Mouse (Mus musculus) right cerebral cortex, adult 2 months (tissue): ENCODE results near the gene Tbc1d19.

Experiments used
- DNase-seq, 2 experiments: peaks; one replicate each; pipeline ENCODE4 v3.0.0; 2021 to 2022; ENCODE audit warnings: low spot score in 2 of 2

The Tbc1d19 gene

DNA sequence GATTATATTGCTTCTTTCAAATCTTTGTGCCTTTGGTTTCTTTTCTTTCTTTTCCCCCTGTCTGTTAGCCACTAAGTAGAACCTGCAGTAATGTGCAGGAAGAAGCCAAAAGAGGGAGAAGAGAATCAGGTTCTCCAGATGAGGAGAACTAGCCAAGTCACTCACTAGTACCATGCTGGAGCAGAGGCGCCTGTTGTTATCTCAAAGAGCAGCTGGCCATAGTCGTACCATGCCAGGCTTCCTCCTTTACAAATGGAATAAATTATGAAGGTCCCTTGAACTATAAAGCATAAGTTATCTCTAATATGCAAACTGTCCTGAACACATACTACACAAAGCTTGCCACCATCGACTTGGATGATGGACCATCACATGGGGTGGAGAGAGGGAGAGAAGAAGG is 99.8 kb downstream of the Tbc1d19 start:
- DNase-seq = no peak

GRCm38 (mm10) chr5:53920416-53920815 is 111.0 kb downstream of the Tbc1d19 start:
- DNase-seq = no peak

GRCm38 (mm10) chr5:53922149-53922904 is 112.9 kb downstream of the Tbc1d19 start:
- no peak for DNase-seq

DNA sequence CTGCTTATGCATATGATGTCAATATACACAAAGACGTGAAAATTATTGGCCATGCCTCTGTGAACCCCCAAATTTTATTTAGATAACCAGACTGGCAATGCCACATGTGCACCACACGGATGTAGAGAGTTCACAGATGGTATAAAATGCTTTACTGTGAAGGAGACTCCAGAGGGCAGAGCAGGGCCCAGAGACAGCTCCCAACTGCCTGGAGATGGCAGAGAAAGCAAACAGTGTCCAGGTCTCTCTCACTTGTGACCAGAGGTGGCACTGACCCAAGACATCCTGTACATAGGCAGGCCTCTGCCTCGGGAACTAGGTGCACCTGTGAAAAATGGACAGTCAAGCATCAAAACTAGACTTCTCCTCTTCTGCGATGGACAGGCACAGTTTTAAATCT is 114.6 kb downstream of the Tbc1d19 start:
- DNase-seq = no peak

GRCm38 (mm10) chr5:53926301-53926855 is 117.0 kb downstream of the Tbc1d19 start:
- no peak for DNase-seq

GRCm38 (mm10) chr5:53927886-53928285 is 118.5 kb downstream of the Tbc1d19 start:
- DNase-seq = no peak

DNA sequence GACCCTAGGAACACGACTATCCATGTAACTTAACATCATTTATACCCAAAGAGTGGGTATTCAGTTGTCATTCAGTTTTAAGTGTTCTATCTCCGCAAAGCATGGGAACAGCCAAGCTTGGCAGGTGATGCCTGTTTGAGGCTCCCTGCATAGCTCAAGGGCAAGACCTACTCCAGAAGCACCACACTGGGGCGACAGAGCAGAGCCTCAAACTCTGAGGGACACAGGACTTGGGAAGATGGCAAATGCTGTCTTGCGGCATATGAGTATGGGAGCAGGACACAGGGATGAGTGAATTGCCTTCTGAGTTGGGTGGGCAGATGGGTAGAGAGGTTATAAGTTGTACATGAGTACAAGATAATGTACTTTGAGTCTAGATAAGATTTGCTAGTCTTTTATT is 119.1 kb downstream of the Tbc1d19 start:
- no peak for DNase-seq

DNA sequence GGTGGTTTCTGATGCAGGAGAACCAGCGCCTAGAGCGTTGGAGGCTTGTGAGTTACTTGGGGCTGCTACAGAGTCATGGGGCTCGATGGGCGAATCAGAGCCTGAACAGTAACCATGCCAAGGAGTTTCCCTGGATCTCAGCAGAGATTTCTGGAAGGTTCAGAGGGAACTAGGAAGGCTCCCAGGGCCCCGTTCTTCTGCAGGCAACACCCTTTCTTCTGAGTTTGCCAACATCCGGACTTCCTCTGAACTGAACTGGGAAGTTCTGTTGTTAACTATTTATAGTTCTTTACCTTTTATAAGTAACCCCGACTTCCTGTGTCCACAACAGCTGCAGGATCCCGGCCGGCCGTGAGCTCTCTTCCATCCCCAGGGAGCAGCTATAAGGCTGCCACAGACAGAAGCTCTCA is 119.8 kb downstream of the Tbc1d19 start:
- DNase-seq = no peak

- DNase-seq = no peak
These were observed 120.4 kb downstream of the Tbc1d19 start for GRCm38 (mm10) chr5:53929814-53930213.

DNA sequence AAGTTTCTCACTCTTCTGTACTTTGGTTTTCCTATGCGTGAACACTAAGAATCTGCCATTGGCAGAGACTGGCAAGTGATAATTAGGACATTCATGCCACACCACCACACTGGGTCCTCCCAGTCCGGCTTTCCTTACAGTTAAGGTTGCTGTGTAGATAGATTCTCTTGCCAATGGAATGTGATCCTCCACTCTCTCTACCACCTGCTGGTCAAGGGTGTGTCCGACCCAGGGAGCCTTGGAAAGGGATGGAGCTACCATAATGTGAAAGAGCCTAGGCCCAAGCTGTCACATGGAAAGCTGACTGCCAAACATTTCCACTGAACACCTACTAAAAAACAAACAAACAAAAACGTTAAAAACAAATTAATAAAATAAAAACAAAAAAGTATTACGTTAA is 121.6 kb downstream of the Tbc1d19 start:
- DNase-seq = no peak

DNA sequence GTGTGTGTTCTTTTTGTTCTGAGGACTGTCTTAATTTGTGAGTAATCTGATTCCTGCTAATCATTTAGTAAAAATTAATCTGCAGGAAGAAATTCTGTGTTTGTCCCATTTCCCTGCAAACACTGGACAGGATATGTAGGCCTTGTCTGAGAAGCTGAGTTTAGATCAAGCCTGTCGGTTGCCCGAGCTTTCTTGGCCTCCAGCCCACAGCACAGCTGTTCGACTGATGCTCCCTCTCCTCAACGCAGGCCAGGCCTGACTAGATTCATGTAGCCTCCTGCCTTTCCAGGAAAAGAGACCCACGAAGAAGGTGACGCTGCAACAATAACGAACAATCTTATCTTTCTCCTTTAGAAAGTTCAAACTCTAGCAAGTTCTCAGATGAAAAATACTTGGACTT is 124.2 kb downstream of the Tbc1d19 start:
- peak in 1 of 2 experiments; percentile 52 for DNase-seq

DNA sequence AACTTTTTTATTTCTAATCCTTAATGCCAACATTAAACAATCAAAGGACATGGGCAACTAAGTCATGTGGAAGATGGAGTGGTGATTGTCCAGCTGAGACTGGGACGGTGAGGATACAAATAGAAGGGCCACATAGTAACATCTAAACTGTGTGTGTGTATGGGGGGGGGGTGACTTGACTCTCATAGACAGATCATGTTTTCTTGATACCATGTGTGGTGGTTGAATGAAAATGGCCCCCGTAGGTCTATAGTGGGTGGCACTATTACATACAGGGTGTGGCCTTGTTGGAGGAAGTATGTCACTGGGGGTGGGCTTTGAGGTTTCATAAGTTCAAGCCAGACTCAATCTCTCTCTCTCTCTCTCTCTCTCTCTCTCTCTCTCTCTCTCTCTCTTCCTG is 124.6 kb downstream of the Tbc1d19 start:
- DNase-seq = no peak

DNA sequence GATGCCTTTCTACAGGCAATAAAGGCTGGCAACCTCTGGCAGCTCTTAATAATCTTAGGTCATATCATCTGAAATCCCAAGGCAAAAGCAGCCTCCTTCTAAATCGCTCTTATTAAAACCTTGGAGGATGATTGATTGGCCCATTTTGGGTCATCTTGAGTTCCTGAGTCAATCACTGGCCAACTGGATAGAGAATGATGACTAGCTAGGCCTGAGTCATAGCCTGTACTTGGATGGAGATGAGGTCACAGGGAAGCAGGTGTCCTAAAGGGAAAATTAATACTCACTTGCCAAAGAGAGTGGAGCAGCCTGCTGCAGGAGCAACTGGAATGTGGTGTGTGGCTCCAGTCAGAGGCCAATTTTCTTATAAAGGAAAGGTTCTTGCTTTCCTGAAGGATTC is 125.4 kb downstream of the Tbc1d19 start:
- DNase-seq = no peak

- DNase-seq = no peak
These were observed 127.8 kb downstream of the Tbc1d19 start for GRCm38 (mm10) chr5:53937187-53937586.

DNA sequence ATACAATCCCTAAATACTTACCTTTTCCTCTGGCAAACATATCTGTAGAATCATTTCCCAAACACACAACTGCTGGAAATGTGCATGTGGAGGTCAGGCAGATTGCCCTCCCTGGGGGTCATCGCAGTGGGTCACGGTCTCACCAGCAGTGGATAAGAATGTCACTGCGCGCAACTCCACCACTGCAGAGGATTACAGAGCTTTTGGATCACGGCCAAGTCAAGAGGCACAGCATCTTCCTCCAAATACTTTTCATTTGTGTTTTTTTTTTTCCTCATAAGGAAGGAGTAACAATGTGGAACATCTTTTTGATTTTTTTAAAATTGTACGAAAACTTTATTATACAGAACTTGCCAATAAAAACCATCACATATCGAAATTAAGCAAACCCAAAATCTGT is 129.6 kb downstream of the Tbc1d19 start:
- no peak for DNase-seq

DNA sequence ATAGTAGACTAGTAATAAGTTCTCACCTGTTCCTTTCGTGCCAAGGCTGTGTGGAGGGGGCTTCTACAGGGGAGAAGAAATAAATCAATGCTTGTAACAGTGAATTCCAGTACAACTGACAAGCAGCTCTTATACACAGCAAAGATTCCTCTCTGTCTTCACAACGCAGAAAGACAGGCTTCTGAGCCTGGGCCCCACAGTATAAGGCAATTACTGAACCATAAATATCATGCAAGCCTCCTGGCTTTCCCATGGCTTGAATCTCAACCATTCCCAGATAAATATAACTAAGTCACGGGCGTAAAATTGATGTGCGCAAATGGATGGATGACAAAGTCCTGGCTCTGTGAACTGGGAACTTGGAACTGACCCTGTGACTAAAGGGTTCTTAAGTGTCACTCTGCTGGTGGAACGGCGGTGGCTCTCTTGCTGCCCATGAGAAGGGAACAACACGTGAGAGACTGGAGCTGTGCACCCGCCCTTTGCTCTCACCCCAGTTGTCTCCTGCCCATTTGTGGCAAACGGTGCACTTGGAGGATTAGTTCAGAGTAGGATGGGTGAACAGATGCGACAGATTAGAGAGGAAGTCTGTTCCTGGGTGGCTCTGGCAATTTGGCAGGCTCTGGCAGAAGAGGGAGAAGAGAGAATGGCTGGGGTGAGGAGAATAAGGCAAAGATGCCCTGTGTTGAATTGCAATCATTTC is 132.1 kb downstream of the Tbc1d19 start:
- DNase-seq = no peak

DNA sequence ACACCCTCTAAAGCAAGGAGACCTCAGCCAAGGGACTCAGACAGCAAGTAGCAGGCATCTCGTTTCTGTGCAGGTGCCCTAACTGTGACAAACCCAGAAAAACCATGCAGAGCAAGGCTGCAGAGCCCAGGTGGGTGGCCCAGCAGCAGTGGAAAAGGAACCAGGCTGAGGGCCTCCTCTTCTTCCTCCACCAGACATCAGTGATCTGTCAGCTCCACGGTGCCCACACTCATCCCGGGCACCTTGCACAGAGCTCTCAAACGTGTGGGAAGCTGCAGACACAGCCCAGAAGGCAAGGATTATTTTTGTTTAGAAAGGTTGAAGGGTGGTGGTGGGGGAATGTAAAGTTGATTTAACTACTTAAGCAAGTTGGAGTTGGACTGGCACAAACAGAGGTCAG is 132.9 kb downstream of the Tbc1d19 start:
- DNase-seq = peak in 1 of 2 experiments; percentile 49

DNA sequence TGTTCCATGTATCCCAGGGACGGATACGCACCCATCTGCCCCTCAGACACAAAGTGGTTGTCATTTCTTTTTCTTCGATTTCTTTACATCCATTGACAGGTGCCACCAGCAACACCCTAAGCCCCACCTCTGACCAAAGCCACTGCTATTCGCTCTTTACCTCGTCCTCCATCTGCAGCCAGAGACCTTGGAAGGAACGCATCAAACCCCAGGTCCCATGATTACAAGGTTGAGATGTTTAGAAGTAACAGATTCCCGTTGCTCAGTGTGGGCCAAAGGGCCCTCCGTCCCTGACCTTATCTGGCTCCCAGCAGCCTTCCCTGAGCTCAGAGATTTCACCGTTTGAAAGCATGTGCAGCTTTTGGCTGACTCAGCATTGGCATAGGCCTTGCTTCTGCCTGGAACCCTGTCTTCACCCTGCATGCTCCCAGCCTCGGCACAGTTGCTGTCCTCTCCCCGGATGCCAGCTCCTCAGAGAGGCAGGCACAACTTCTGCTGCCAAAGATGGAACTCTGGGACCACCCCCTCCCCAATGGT is 134.0 kb downstream of the Tbc1d19 start:
- DNase-seq = no peak

- no peak for DNase-seq
These were observed 137.3 kb downstream of the Tbc1d19 start for GRCm38 (mm10) chr5:53946747-53947146.

DNA sequence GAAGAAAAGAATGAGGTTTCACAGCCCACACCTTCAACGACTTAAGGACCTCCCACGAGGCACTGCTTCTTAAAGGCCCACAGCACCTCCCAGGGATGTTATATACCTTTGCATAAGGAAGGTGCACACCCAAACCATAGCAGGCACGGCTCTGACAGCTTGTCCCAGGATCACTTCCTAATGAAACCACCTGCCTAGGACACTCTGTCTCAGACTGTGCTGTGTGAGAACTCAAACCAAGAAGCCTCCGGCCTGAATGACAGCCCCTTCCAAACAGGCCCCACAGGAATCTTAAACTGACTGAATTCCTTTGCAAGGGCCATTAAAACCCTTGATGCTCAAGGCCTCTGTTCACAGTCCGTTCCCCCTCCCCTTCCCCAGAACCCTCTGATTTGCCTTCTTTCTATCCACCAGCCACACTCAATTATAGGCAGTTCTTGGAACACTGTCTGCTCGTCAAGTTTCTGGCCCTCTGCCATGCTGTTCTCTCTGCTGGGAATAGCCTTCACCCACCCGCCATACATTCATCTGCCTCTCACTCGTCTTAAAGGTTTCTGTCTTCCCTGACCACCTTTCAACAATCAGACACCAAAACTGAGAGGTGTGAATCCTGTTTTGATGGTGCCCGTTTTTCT is 138.3 kb downstream of the Tbc1d19 start:
- peak; percentile 66 to 69 for DNase-seq

GRCm38 (mm10) chr5:53948606-53949266 is 139.3 kb downstream of the Tbc1d19 start:
- no peak for DNase-seq

- DNase-seq = no peak
These were observed 140.8 kb downstream of the Tbc1d19 start for GRCm38 (mm10) chr5:53950189-53950588.
